Mouse (Mus musculus) CH12.LX (cell line): Measurements from ENCODE around the gene E2f2. TPM values are rescaled to one million over a fixed set of nuclear protein-coding genes. Genes with fewer than 3 reads are reported as not detected.

Source experiments
- DNase-seq: peaks from one replicate; pipeline ENCODE4 v3.0.0-alpha.2; 2013; ENCODE audit errors: extremely low read depth
- H3K27ac ChIP-seq: 2 replicates; pipeline ENCODE4 v1.5.1; 2012; ENCODE audit warnings: low read depth, mild to moderate bottlenecking, control low read depth, moderate library complexity; ENCODE audit not compliant: insufficient read depth
- H3K27me3 ChIP-seq: replicated peaks from 2 replicates; pipeline ENCODE3; 2012; ENCODE audit warnings: inconsistent platforms
- H3K36me3 ChIP-seq, 2 experiments: replicated peaks in 1 of 2; 2 replicates each; pipeline versions ENCODE3 to v1.6.1; 2012; ENCODE audit warnings: inconsistent platforms in 1 of 2, low read length in 1 of 2, mild to moderate bottlenecking in 1 of 2, mixed read lengths in 1 of 2, moderate library complexity in 1 of 2; ENCODE audit not compliant: control insufficient read depth in 1 of 2, insufficient read depth in 1 of 2
- H3K4me1 ChIP-seq, 2 experiments: 2 replicates each; pipeline ENCODE4 v1.6.1; 2012; ENCODE audit warnings: inconsistent platforms in 1 of 2, moderate library complexity in 1 of 2; ENCODE audit not compliant: insufficient read depth in 2 of 2, control insufficient read depth in 1 of 2
- H3K4me2 ChIP-seq: 2 replicates; pipeline ENCODE4 v1.6.1; 2012; ENCODE audit warnings: low read depth, mild to moderate bottlenecking, control low read depth; ENCODE audit not compliant: poor library complexity, insufficient read depth, severe bottlenecking
- H3K4me3 ChIP-seq, 3 experiments: fragments of 150-350 bp in 1 of 3; sonication (generic) in 1 of 3; replicated peaks in 1 of 3; 2 replicates each; pipeline versions ENCODE3 to v1.5.1; 2011 to 2012; ENCODE audit warnings: low read depth in 2 of 3, low read length in 2 of 3, mild to moderate bottlenecking in 2 of 3, moderate library complexity in 2 of 3, control low read depth in 1 of 3, improper control_type of control experiment in 1 of 3, inconsistent platforms in 1 of 3, mixed read lengths in 1 of 3; ENCODE audit not compliant: poor library complexity in 1 of 3
- H3K79me2 ChIP-seq: replicated peaks from 2 replicates; pipeline ENCODE4 v1.6.1; 2012; ENCODE audit warnings: mild to moderate bottlenecking, moderate library complexity; ENCODE audit not compliant: control insufficient read depth, poor library complexity, insufficient read depth, severe bottlenecking; ENCODE audit errors: extremely low read depth
- H3K9ac ChIP-seq: 2 replicates; pipeline ENCODE4 v1.6.1; 2012; ENCODE audit warnings: low read depth, mild to moderate bottlenecking, control low read depth, moderate library complexity; ENCODE audit not compliant: insufficient read depth
- H3K9me3 ChIP-seq: replicated peaks from 2 replicates; pipeline ENCODE3; 2012; ENCODE audit warnings: low read length, inconsistent platforms, mixed read lengths
- BHLHE40 ChIP-seq: IDR thresholded peaks from 2 replicates; pipeline ENCODE4 v1.6.1; 2011; ENCODE audit warnings: mild to moderate bottlenecking, low read depth, low read length, improper control_type of control experiment
- CHD1 ChIP-seq: IDR thresholded peaks from 2 replicates; pipeline ENCODE4 v1.6.1; 2012; ENCODE audit warnings: low read depth, low read length, improper control_type of control experiment, inconsistent platforms
- CHD2 ChIP-seq: IDR thresholded peaks from 2 replicates; pipeline ENCODE4 v1.6.1; 2011; ENCODE audit warnings: low read length, improper control_type of control experiment
- ELF1 ChIP-seq: IDR thresholded peaks from 2 replicates; pipeline ENCODE4 v1.6.1; 2014; ENCODE audit warnings: low read depth, mild to moderate bottlenecking, inconsistent platforms, low read length, improper control_type of control experiment
- IRF4 ChIP-seq: IDR thresholded peaks from 2 replicates; pipeline ENCODE4 v1.6.1; 2014; ENCODE audit warnings: low read depth, mild to moderate bottlenecking, inconsistent platforms, low read length, improper control_type of control experiment
- JUND ChIP-seq: conservative IDR thresholded peaks from 2 replicates; pipeline ENCODE4 v1.6.1; 2011; ENCODE audit warnings: low read depth, low read length, improper control_type of control experiment
- MAX ChIP-seq: IDR thresholded peaks from 2 replicates; pipeline ENCODE4 v1.6.1; 2011; ENCODE audit warnings: low read length, improper control_type of control experiment
- MAZ ChIP-seq: IDR thresholded peaks from 2 replicates; pipeline ENCODE4 v1.6.1; 2012; ENCODE audit warnings: low read depth, mild to moderate bottlenecking, inconsistent platforms, low read length, improper control_type of control experiment, moderate library complexity
- MXI1 ChIP-seq: IDR thresholded peaks from 2 replicates; pipeline ENCODE4 v1.6.1; 2011; ENCODE audit warnings: mild to moderate bottlenecking, low read depth, low read length, improper control_type of control experiment
- NELFE ChIP-seq: IDR thresholded peaks from 2 replicates; pipeline ENCODE4 v1.6.1; 2011; ENCODE audit warnings: low read depth, low read length, improper control_type of control experiment
- NRF1 ChIP-seq: IDR thresholded peaks from 2 replicates; pipeline ENCODE4 v1.6.1; 2014; ENCODE audit warnings: low read depth, mild to moderate bottlenecking, inconsistent platforms, low read length, improper control_type of control experiment, moderate library complexity
- PAX5 ChIP-seq: IDR thresholded peaks from 2 replicates; pipeline ENCODE4 v1.6.1; 2012; ENCODE audit warnings: low read length, inconsistent platforms, mixed read lengths
- POLR2A ChIP-seq: IDR thresholded peaks from 2 replicates; pipeline ENCODE4 v1.6.1; 2011; ENCODE audit warnings: low read depth, mild to moderate bottlenecking, improper control_type of control experiment, low read length
- RAD21 ChIP-seq: IDR thresholded peaks from 2 replicates; pipeline ENCODE4 v1.6.1; 2011; ENCODE audit warnings: low read depth, mild to moderate bottlenecking, low read length, improper control_type of control experiment, moderate library complexity
- RCOR1 ChIP-seq: conservative IDR thresholded peaks from 2 replicates; pipeline ENCODE4 v1.6.1; 2012; ENCODE audit warnings: low read depth, mild to moderate bottlenecking, inconsistent platforms, low read length, improper control_type of control experiment
- SIN3A ChIP-seq: IDR thresholded peaks from 2 replicates; pipeline ENCODE4 v1.6.1; 2012; ENCODE audit warnings: low read length, improper control_type of control experiment, inconsistent platforms
- SMC3 ChIP-seq: IDR thresholded peaks from 2 replicates; pipeline ENCODE4 v1.6.1; 2011; ENCODE audit warnings: low read depth, low read length, improper control_type of control experiment
- TBP ChIP-seq: conservative IDR thresholded peaks from 2 replicates; pipeline ENCODE4 v1.6.1; 2011; ENCODE audit warnings: low read depth, low read length, improper control_type of control experiment
- UBTF ChIP-seq: IDR thresholded peaks from 2 replicates; pipeline ENCODE4 v1.6.1; 2012; ENCODE audit warnings: low read depth, mild to moderate bottlenecking, inconsistent platforms, low read length, improper control_type of control experiment, moderate library complexity
- ZC3H11A ChIP-seq: IDR thresholded peaks from 2 replicates; pipeline ENCODE4 v1.6.1; 2012; ENCODE audit warnings: low read depth, mild to moderate bottlenecking, inconsistent platforms, low read length, improper control_type of control experiment
- ZKSCAN1 ChIP-seq: IDR thresholded peaks from 2 replicates; pipeline ENCODE4 v1.6.1; 2012; ENCODE audit warnings: low read depth, inconsistent platforms, low read length, improper control_type of control experiment, borderline replicate concordance
- ZNF384 ChIP-seq: IDR thresholded peaks from 2 replicates; pipeline ENCODE4 v1.6.1; 2012; ENCODE audit warnings: low read depth, low read length, improper control_type of control experiment, inconsistent platforms
- dilution Hi-C: fragments of 300-500 bp; cut with MboI; formaldehyde crosslinking; loops from 2 replicates; pipeline ENCODE4 v1.14.3; 2020; ENCODE audit warnings: low sequenced_read_pairs; ENCODE audit not compliant: extremely low pct_unique_long_range_greater_than_20kb, extremely low pct_ligation_motif_present
- in situ Hi-C: fragments of 300-500 bp; cut with MboI; formaldehyde crosslinking; loops from 3 replicates; pipeline ENCODE4 v1.14.3; 2019; ENCODE audit warnings: low sequenced_read_pairs, low pct_ligation_motif_present, low pct_unique_long_range_greater_than_20kb, mixed read lengths
- polyA plus RNA-seq: library from polyadenylated mRNA; unstranded; fragments of >175 nt; gene quantifications from 2 replicates; pipeline ENCODE4 v1.2.1, GENCODE M21; 2012; ENCODE audit warnings: low read depth; ENCODE audit not compliant: insufficient read length
- total RNA-seq, 2 experiments: library from RNA; depleted of rRNA; stranded (reverse); fragments of 300-350 nt in 1 of 2; fragments of >200 nt in 1 of 2; gene quantifications; 2 replicates each; pipeline ENCODE4 v1.2.3; 2012 to 2014

The E2f2 gene
- total and polyA plus RNA-seq, 3 experiments = 3.9 to 7.2 (median 4.4) TPM

- dilution Hi-C loops (no loop called here), in situ Hi-C loops (no loop called here)
- Histone ChIP-seq H3K9ac (no peak overlapping the region), H3K9me3 (no peaks in the 10 kb centered on the region), H3K27me3 (peaks cover 79% of the 10 kb centered on the region), H3K4me1 (no peaks in the 10 kb centered on the region), H3K4me2 (no peak overlapping the region), H3K79me2 (no peaks in the 10 kb centered on the region), H3K27ac (no peak overlapping the region), H3K4me3 (no peak overlapping the region), H3K36me3 (no peaks in the 10 kb centered on the region)
- no peak for DNase-seq
- TF ChIP-seq MAX = no peak
- no peak for TF ChIP-seq BHLHE40
- TF ChIP-seq MXI1 = no peak
- TF ChIP-seq UBTF = no peak
- TF ChIP-seq TBP = no peak
These were observed 43.4 kb downstream of the E2f2 start for GRCm38 (mm10) chr4:136215576-136215975.

- no peak for DNase-seq
- H3K27ac ChIP-seq = no peak overlapping the region
- in situ Hi-C loops = no loop called here
- no peak overlapping the region for H3K4me2 ChIP-seq
- H3K4me3 ChIP-seq = no peak overlapping the region
- H3K9ac ChIP-seq = no peak overlapping the region
- peaks cover 80% of the 10 kb centered on the region for H3K27me3 ChIP-seq
- no peak for TF ChIP-seq POLR2A
- TF ChIP-seq ZNF384 = no peak
- no peak for TF ChIP-seq SMC3
- TF ChIP-seq TBP = no peak
- TF ChIP-seq UBTF = no peak
- no peak for TF ChIP-seq IRF4
- TF ChIP-seq PAX5 = no peak
- TF ChIP-seq RAD21 = no peak
- no peak for TF ChIP-seq ELF1
- TF ChIP-seq ZKSCAN1 = no peak
- TF ChIP-seq NRF1 = no peak
- TF ChIP-seq CHD1 = no peak
- TF ChIP-seq MAZ = no peak
- TF ChIP-seq NELFE = no peak
- TF ChIP-seq SIN3A = no peak
- TF ChIP-seq ZC3H11A = no peak
- no peak for TF ChIP-seq RCOR1
- no peak for TF ChIP-seq CHD2
- no peak for TF ChIP-seq JUND
- H3K4me1 ChIP-seq = no peaks in the 10 kb centered on the region
- no peaks in the 10 kb centered on the region for H3K9me3 ChIP-seq
- no peaks in the 10 kb centered on the region for H3K36me3 ChIP-seq
- H3K79me2 ChIP-seq = no peaks in the 10 kb centered on the region
- dilution Hi-C loops = no loop called here
These were observed 44.9 kb downstream of the E2f2 start for GRCm38 (mm10) chr4:136217063-136217462.
